ENCODE assay signal across 15 mouse cellular contexts in genomic region chr10:111251666-111252065, GRCm38 (mm10).
"Had no signal": no experiment of that assay in that cellular context is flagged by ENCODE, and none has a peak within 500 bp of the region (broad histone marks: within the 10 kb centered on the region; RNA-seq: fewer than 3 reads in every experiment).

No protein-coding gene starts in this region.

- H3K4me3 ChIP-seq: limb, embryonic 12.5 days; liver, embryonic 15.5 days; neural tube, embryonic 12.5 days had no signal

- ATAC-seq: lung, postnatal 0 days had no signal

- DNase-seq: kidney, adult 18-20 months; kidney, postnatal 10 days; kidney, postnatal 4 days; liver; lung, adult 2 months; lung, postnatal 36 days; midbrain, embryonic 14.5 days; right cerebral cortex, postnatal 4 days; spleen, adult 18-20 months; thymus, adult 18-20 months; thymus, postnatal 14 days had no signal

- H3K27ac ChIP-seq: limb, embryonic 12.5 days; liver, embryonic 15.5 days; neural tube, embryonic 12.5 days had no signal
